Mouse (Mus musculus) MEL (cell line): ENCODE measurements at regions not wholly inside any gene's neighbourhood (a gene's known extent, or its start where the extent isn't known, plus 50 kb on each side); places are given as distances from the start of the nearest gene placed in this dataset.

ENCODE experiments used
- DNase-seq: peaks from one replicate; pipeline ENCODE4 v3.0.0; 2011; ENCODE audit warnings: low read depth, low spot score
- H3K27ac ChIP-seq: 2 replicates; pipeline ENCODE4 v1.5.1; 2012; ENCODE audit warnings: low read depth, mild to moderate bottlenecking, control low read depth, low read length, moderate library complexity; ENCODE audit not compliant: control insufficient read depth
- H3K27me3 ChIP-seq, 2 experiments: fragments of 150-350 bp in 1 of 2; sonication (generic) in 1 of 2; 2 replicates each; pipeline ENCODE4 v1.6.1; 2012; ENCODE audit warnings: low read length in 2 of 2, mild to moderate bottlenecking in 2 of 2, improper control_type of control experiment in 1 of 2, moderate library complexity in 1 of 2; ENCODE audit not compliant: insufficient read depth in 2 of 2, control insufficient read depth in 1 of 2
- H3K36me3 ChIP-seq, 2 experiments: 2 replicates each; pipeline ENCODE4 v1.6.1; 2012 to 2014; ENCODE audit warnings: low read length in 2 of 2, improper control_type of control experiment in 1 of 2, inconsistent platforms in 1 of 2, mild to moderate bottlenecking in 1 of 2; ENCODE audit not compliant: insufficient read depth in 2 of 2, control insufficient read depth in 1 of 2
- H3K4me1 ChIP-seq, 2 experiments: fragments of 150-350 bp in 1 of 2; sonication (generic) in 1 of 2; 2 replicates each; pipeline ENCODE4 v1.6.1; 2012; ENCODE audit warnings: low read length in 2 of 2, improper control_type of control experiment in 1 of 2, mild to moderate bottlenecking in 1 of 2; ENCODE audit not compliant: insufficient read depth in 2 of 2, control insufficient read depth in 1 of 2
- H3K4me3 ChIP-seq, 2 experiments: fragments of 150-350 bp in 1 of 2; sonication (generic) in 1 of 2; 2 replicates each; pipeline ENCODE4 v1.5.1; 2012; ENCODE audit warnings: low read depth in 2 of 2, low read length in 2 of 2, mild to moderate bottlenecking in 2 of 2, moderate library complexity in 2 of 2, control low read depth in 1 of 2, improper control_type of control experiment in 1 of 2; ENCODE audit not compliant: control insufficient read depth in 1 of 2, insufficient read depth in 1 of 2
- H3K79me2 ChIP-seq: 2 replicates; pipeline ENCODE4 v1.6.1; 2012; ENCODE audit warnings: mild to moderate bottlenecking, low read length, moderate library complexity; ENCODE audit not compliant: control insufficient read depth, poor library complexity, insufficient read depth
- H3K9ac ChIP-seq: 2 replicates; pipeline ENCODE4 v1.6.1; 2012; ENCODE audit warnings: low read depth, mild to moderate bottlenecking, control low read depth, low read length, moderate library complexity; ENCODE audit not compliant: control insufficient read depth, poor library complexity, severe bottlenecking
- H3K9me3 ChIP-seq: fragments of 150-350 bp; sonication (generic); replicated peaks from 2 replicates; pipeline ENCODE4 v1.6.1; 2012; ENCODE audit warnings: mild to moderate bottlenecking, low read length, improper control_type of control experiment, moderate library complexity; ENCODE audit not compliant: insufficient read depth
- BHLHE40 ChIP-seq: IDR thresholded peaks from 2 replicates; pipeline ENCODE4 v1.6.1; 2012; ENCODE audit warnings: low read depth, mild to moderate bottlenecking, inconsistent platforms, low read length, improper control_type of control experiment, borderline replicate concordance
- EP300 ChIP-seq, 2 experiments: IDR thresholded peaks; 2 replicates each; pipeline ENCODE4 v1.6.1; 2011; ENCODE audit warnings: improper control_type of control experiment in 2 of 2, low read length in 2 of 2, low read depth in 1 of 2, mild to moderate bottlenecking in 1 of 2
- GATA1 ChIP-seq: IDR thresholded peaks from 2 replicates; pipeline ENCODE4 v1.6.1; 2011; ENCODE audit warnings: low read depth, low read length, improper control_type of control experiment
- MAFK ChIP-seq: IDR thresholded peaks from 2 replicates; pipeline ENCODE4 v1.6.1; 2011; ENCODE audit warnings: low read depth, mild to moderate bottlenecking, low read length, improper control_type of control experiment, borderline replicate concordance
- MAX ChIP-seq: IDR thresholded peaks from 2 replicates; pipeline ENCODE4 v1.6.1; 2011; ENCODE audit warnings: low read length, improper control_type of control experiment
- MXI1 ChIP-seq: IDR thresholded peaks from 2 replicates; pipeline ENCODE4 v1.6.1; 2011; ENCODE audit warnings: mild to moderate bottlenecking, low read depth, low read length, improper control_type of control experiment
- MYB ChIP-seq: IDR thresholded peaks from 2 replicates; pipeline ENCODE4 v1.6.1; 2011; ENCODE audit warnings: mild to moderate bottlenecking, low read depth, low read length, improper control_type of control experiment
- POLR2A ChIP-seq, 2 experiments: IDR thresholded peaks; 2 replicates each; pipeline ENCODE4 v1.6.1; 2011 to 2012; ENCODE audit warnings: low read length in 2 of 2, mild to moderate bottlenecking in 2 of 2, control low read depth in 1 of 2, improper control_type of control experiment in 1 of 2, low read depth in 1 of 2, moderate library complexity in 1 of 2; ENCODE audit not compliant: control insufficient read depth in 1 of 2, insufficient read depth in 1 of 2, poor library complexity in 1 of 2
- POLR2AphosphoS5 ChIP-seq: IDR thresholded peaks from 2 replicates; pipeline ENCODE4 v1.6.1; 2012; ENCODE audit warnings: low read depth, borderline replicate concordance, mild to moderate bottlenecking, inconsistent platforms, low read length, moderate library complexity, mixed read lengths
- TAL1 ChIP-seq: IDR thresholded peaks from 2 replicates; pipeline ENCODE4 v1.6.1; 2012; ENCODE audit warnings: mild to moderate bottlenecking, inconsistent platforms, low read length, moderate library complexity, mixed read lengths
- TCF12 ChIP-seq: IDR thresholded peaks from 2 replicates; pipeline ENCODE4 v1.6.1; 2014; ENCODE audit warnings: low read depth, mild to moderate bottlenecking, inconsistent platforms, low read length, improper control_type of control experiment, moderate library complexity
- USF1 ChIP-seq: IDR thresholded peaks from 2 replicates; pipeline ENCODE4 v1.6.1; 2014; ENCODE audit warnings: low read depth, mild to moderate bottlenecking, inconsistent platforms, low read length, improper control_type of control experiment, moderate library complexity

DNA sequence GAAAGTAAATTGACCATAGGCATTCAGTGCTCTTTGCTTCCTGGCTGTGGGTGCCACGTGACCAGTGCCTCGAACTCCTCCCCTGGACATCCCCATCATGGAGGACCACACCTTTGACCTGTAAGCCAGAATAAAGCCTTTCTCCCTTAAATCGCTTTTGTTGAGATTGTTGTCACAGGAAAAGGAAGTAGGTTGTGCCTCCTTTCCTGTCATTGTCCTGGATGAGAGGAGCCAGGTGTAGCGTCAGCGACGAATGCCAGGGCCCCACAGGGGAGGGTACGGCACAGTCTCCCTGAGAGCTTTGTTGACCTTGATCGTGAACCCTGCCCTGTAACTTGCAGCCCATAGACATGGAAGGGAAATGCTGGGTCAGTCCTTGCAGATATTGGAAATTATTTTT, 952.8 kb downstream of the 4930447A16Rik start:
- Histone ChIP-seq H3K36me3 (no peaks in the 10 kb centered on the region), H3K27me3 (peaks cover 0 to 3% of the 10 kb centered on the region in 2 experiments; a peak in 1 of 4 replicates), H3K4me3 (no peak overlapping the region), H3K9ac (no peak overlapping the region), H3K79me2 (no peaks in the 10 kb centered on the region), H3K9me3 (no peaks in the 10 kb centered on the region), H3K4me1 (no peaks in the 10 kb centered on the region), H3K27ac (no peak overlapping the region)
- no peak for DNase-seq
- no peak for TF ChIP-seq POLR2AphosphoS5
- no peak for TF ChIP-seq MAFK
- no peak for TF ChIP-seq POLR2A (IDR thresholded peaks at IDR 0.05; ENCODE audit: control insufficient read depth in 1 of 2, insufficient read depth in 1 of 2, low read depth in 1 of 2, low read length in 2 of 2, poor library complexity in 1 of 2)
- no peak for TF ChIP-seq MYB
- TF ChIP-seq USF1: 0 out of 2 replicates have a peak, but pooled peaks have one; percentile 27
- no peak for TF ChIP-seq BHLHE40
- no peak for TF ChIP-seq EP300 (IDR thresholded peaks at IDR 0.05; ENCODE audit: low read depth in 1 of 2, low read length in 2 of 2)
- no peak for TF ChIP-seq TCF12

DNA sequence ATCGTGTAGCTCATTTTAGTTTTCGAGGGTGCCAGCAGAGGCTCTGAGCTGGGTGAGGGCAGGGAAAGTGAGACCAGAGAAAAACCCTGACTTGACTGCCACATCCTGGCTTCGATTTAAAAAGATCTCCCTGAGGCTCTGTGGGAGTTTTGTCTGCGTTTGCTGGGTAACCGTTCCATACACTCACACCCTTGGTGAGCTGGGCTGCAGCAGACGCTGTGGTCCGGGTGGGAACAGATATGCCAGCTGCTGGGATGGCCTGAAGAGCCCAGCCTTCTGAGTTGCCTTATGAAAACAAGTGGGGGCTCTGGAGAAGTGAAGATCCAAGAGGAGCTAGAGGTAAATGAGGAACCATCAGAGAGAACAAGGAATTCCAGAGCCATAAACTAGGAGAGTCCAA, 962.3 kb downstream of the 4930447A16Rik start:
- Histone ChIP-seq H3K4me3 (no peak overlapping the region), H3K9me3 (no peaks in the 10 kb centered on the region), H3K4me1 (peaks cover 0 to 23% of the 10 kb centered on the region in 2 experiments; a peak in 2 of 4 replicates), H3K9ac (no peak overlapping the region), H3K27me3 (no peaks in the 10 kb centered on the region), H3K36me3 (no peaks in the 10 kb centered on the region), H3K27ac (no peak overlapping the region), H3K79me2 (no peaks in the 10 kb centered on the region)
- no peak for DNase-seq
- TF ChIP-seq MXI1: no peak

DNA sequence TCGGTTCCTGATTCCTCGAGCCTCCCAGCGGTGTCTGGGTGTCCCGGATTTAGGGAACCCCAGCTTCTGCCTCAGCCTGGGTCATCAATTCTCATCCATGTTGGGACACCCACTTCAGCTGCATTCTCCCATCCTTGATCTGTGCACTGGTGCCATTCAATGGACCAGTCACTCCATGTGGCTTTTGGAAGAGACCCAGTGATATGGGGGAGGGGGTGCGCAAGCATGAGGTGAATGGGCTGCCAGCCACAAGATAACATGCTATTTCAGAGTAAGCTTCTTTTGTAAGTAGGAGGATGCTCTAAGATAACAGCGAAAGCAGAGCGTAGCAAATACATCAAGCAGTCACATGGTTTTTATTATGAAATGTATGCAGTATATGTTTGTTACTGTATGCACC, 963.1 kb downstream of the 4930447A16Rik start:
- Histone ChIP-seq H3K9ac (no peak overlapping the region), H3K27ac (no peak overlapping the region), H3K4me1 (peaks cover 0 to 23% of the 10 kb centered on the region in 2 experiments; a peak in 2 of 4 replicates), H3K36me3 (no peaks in the 10 kb centered on the region), H3K4me3 (no peak overlapping the region), H3K27me3 (no peaks in the 10 kb centered on the region), H3K9me3 (no peaks in the 10 kb centered on the region), H3K79me2 (no peaks in the 10 kb centered on the region)
- DNase-seq: no peak
- no peak for TF ChIP-seq MYB
- 0 out of 2 replicates have a peak, but pooled peaks have one; percentile 1 for TF ChIP-seq TAL1
- TF ChIP-seq MAX: peak; percentile 21; the same call in 1 of the 2 replicates
- TF ChIP-seq GATA1: peak; percentile 40; the same call in 1 of the 2 replicates
